Mouse (Mus musculus) spleen, adult 12 weeks (tissue): Measurements from ENCODE around the gene Lemd1.

Experiments used
- DNase-seq: peaks from one replicate; pipeline ENCODE4 v3.0.0; 2022; ENCODE audit warnings: low spot score

Gene Lemd1

GRCm38 (mm10) chr1:132200562-132201510 is 9.6 kb downstream of the Lemd1 start:
- DNase-seq = no peak

- DNase-seq = no peak
These were observed 10.3 kb downstream of the Lemd1 start for GRCm38 (mm10) chr1:132201511-132201860.

GRCm38 (mm10) chr1:132201936-132202335 is 10.7 kb downstream of the Lemd1 start:
- no peak for DNase-seq

DNA sequence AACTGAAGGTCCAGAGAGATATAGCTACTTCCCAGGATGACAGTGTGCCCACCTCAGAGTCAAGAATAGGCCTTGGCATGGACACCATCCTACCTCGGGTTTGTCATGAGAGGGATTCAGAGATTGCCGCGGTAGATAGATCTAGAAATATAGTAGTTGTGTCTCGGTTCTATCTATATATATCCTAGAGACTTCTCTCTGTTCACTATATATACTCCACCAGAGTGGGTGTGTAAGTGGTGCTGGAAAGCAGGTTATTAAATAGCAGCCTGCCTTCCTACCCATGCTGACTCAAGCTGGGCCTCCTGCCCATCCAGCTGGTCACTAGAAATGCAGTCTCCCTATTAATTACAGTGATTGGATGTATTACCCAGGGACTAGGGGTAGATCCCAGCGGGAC is 11.5 kb downstream of the Lemd1 start:
- no peak for DNase-seq

- DNase-seq = no peak
These were observed 14.7 kb downstream of the Lemd1 start for GRCm38 (mm10) chr1:132205958-132206357.

GRCm38 (mm10) chr1:132206828-132207227 is 15.6 kb downstream of the Lemd1 start:
- no peak for DNase-seq

GRCm38 (mm10) chr1:132208154-132208553 is 16.9 kb downstream of the Lemd1 start:
- no peak for DNase-seq

DNA sequence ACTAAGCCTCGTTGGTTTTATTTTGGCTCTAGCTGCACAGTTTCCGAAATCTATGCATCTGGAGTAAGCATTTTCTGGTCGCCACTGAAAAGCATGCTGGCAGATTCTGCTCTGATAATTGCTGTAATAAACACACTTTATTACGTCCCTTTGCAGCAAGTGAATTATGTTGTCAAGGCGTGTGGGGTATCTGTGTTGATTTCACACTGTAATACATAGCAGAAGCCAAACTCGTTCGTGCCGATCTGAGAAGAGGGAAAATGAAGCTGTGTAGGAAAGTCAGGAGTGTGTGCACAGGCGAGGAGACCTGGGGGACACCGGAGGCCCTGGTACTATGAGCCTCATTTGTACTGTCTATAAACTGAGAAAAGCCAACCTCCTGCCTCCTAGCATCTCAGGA is 18.2 kb downstream of the Lemd1 start:
- DNase-seq = no peak

GRCm38 (mm10) chr1:132210922-132211321 is 19.7 kb downstream of the Lemd1 start:
- DNase-seq = no peak

- no peak for DNase-seq
These were observed 20.4 kb downstream of the Lemd1 start for GRCm38 (mm10) chr1:132211672-132212071.

GRCm38 (mm10) chr1:132212218-132212617 is 21.0 kb downstream of the Lemd1 start:
- no peak for DNase-seq

DNA sequence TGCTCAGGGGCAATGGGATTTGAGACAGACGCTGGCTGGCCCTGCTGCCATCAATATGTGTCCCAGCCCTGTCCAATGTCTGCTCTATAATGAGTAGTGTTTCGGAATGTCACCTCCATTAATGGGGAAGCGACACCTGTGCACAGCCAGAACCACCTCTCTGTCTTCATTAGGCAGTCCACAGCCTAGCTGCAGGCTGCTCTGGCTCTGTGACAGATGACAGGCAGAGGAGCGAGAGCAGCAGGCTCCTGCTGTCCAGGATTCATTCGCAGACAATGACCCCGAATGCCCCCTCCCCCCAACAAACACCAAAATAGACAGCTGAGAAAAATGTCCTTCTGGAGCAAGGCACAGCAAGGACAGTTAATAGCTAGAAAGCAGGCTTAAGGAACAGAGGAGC is 21.8 kb downstream of the Lemd1 start:
- no peak for DNase-seq

DNA sequence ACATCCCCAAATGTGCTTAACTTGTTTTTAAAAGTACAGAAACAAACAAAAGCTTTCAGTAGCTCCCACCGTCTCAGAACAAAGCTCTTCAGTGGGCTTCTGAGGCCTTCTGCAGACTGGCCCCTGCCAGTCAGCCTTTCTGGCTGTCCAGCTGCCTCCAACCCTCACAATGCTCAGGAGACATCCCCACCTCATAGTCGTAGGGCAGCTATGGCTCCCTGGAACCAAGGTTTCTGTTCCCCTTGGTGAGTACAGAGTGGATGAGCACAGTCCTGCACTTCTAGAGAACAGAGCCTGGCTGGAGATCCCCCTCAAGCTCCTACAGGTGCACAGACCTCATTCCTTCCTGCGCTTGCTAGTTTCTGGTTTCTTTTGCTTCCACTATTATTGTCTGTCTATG is 25.0 kb downstream of the Lemd1 start:
- no peak for DNase-seq

- no peak for DNase-seq
These were observed 30.4 kb downstream of the Lemd1 start for GRCm38 (mm10) chr1:132221627-132222026.

DNA sequence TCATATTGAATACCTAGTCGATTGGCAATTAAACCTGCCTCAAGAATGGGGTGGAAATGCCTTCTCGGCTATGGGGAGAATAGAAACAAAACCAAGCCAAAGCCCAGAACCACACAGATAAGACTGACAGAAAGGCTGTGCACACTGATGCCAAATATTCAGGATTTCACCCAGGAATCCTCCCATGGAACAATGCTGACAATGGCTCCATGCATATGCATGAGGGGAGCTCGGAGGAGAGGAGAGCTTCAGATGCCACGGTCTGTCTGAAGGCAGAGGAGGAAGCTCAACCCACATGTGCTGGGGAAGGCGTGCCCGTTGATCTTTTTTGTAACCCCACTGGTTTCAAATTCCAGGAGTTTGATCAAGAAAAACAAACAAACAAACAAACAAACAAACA is 30.9 kb downstream of the Lemd1 start:
- DNase-seq = no peak

- no peak for DNase-seq
These were observed 35.3 kb downstream of the Lemd1 start for GRCm38 (mm10) chr1:132226297-132227080.

- DNase-seq = no peak
These were observed 38.4 kb downstream of the Lemd1 start, which contains the start of gene Gm10188 for GRCm38 (mm10) chr1:132229667-132230066. Gene Gm10188 (minus strand): TSS chr1:132229767.

DNA sequence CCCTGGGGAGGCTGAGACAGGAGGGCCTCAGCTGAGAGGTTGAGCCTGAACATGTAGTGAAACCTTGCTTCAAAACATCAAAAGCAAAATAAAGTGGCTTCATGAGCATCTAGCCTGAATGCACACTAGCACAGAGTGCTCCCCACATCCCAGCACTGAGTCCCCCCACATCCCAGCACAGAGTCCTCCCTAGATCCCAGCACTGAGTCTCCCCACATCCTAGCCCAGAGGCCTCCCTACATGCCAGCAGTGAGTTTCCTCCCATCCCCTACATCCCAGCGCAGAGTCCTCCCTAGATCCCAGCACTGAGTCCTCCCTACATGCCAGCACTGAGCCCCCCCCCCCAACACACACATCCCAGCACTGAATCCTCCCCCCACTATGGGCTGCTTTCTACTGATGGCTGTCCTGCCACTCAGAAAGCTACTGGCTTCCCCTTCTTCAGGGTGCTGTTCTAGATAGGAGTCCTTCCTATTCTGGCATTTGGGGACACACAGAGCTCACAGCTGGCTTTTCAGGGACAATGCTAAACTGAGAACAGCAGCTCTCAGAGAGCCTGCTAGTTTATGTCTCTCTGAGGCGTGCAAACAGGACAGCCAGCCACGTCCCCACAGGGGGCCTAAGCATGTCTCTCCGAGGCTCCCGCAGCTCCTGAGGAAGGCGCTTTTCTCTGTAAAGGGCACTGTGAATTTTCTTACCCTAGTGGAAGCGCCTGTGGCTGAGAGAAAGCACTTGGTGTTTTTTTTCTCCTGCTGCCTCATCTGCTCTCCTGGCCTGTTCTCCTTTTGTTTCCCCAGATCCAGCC is 40.4 kb downstream of the Lemd1 start:
- no peak for DNase-seq

- no peak for DNase-seq
These were observed 42.3 kb downstream of the Lemd1 start for GRCm38 (mm10) chr1:132233566-132233965.

GRCm38 (mm10) chr1:132234757-132235273 is 43.6 kb downstream of the Lemd1 start:
- no peak for DNase-seq

DNA sequence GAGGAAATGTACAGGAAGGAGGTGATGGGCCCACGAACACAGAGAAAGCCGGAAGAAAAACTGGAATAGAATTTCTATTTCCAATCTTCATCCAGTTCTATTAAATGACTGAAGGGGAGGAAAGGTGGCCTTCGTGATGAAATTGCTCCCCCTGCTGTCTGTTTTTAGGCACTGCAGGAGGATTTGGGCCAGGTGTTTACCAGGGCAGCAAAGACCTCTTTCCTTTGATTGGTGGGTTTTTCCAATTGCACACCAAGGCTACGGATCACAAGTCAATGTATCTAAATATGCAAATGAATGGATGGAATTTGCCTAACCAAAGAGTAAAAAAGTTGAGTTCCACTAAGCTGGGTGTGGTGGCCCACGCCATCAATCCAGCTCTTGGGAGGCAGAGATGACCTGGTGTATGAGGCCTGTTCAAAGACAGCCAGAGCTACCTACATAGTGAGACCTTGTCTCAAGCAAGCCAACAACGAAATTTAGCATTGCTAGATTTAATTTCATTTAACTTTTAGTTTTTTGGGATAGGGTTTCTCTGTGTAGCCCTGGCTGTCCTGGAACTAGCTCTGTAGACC is 46.4 kb downstream of the Lemd1 start:
- peak; percentile 29 for DNase-seq

- no peak for DNase-seq
These were observed 53.8 kb downstream of the Lemd1 start for GRCm38 (mm10) chr1:132245010-132245409.
